In the genomic region with DNA sequence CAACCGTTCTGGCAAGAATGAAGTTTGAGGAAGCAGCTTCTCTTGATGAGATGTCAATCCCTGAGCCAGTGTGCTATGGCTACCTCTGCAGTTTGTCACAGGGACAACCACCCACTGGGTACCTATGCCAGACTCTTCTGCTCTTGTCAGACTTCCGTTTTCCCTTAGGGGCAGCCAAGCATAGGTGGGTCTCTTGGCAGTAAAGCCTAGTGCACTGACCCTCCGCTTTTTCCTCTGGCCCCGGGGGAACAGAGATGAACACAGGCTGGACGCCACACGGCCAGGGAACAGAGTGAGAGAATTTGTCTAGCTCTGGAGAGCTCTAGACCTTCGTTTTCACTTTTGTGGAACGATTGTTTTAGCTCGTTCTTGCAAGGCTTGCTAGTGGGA, we compare ENCODE assay signal across 8 mouse cellular contexts. TPM values are rescaled to one million over a fixed set of nuclear protein-coding genes. Genes with fewer than 3 reads are reported as not detected.
DNase-seq lines count a peak whose midpoint lies in the region; ATAC-seq lines count a peak whose summit lies in the region.

No protein-coding gene starts in this region.

- DNase-seq in kidney, adult 9 months = no peak
- DNase-seq in embryonic facial prominence, embryonic 14.5 days (ENCODE audit: low spot score) = no peak
- DNase-seq in hindbrain, embryonic 14.5 days (ENCODE audit: low spot score) = no peak
- no peak for DNase-seq in midbrain, embryonic 11.5 days (ENCODE audit: low spot score, missing footprints)
- no peak for DNase-seq in gastrocnemius, adult 8-10 months (ENCODE audit: low spot score in 2 of 2)
- no peak for DNase-seq in layer of hippocampus, adult 9-11 months
- no peak for DNase-seq in layer of hippocampus, postnatal 10 days (ENCODE audit: low spot score in 2 of 2)

- H3K4me2 ChIP-seq in kidney, embryonic 15.5 days = peak overlapping the region; percentile 61
- H3K4me2 ChIP-seq in embryonic facial prominence, embryonic 14.5 days (ENCODE audit: low read depth, low read length) = peak overlapping the region; percentile 56
- H3K4me2 ChIP-seq in hindbrain, embryonic 14.5 days (replicated peaks) = peak overlapping the region; percentile 57
- H3K4me2 ChIP-seq in midbrain, embryonic 11.5 days = peak overlapping the region; percentile 37; the same call in 1 of the 2 replicates

- no peaks in the 10 kb centered on the region for H3K27me3 ChIP-seq in kidney, embryonic 15.5 days
- no peaks in the 10 kb centered on the region for H3K27me3 ChIP-seq in embryonic facial prominence, embryonic 14.5 days (replicated peaks; ENCODE audit: control insufficient read depth, insufficient read depth, low read length)
- no peaks in the 10 kb centered on the region for H3K27me3 ChIP-seq in hindbrain, embryonic 14.5 days (ENCODE audit: control insufficient read depth, insufficient read depth, low read length)
- H3K27me3 ChIP-seq in midbrain, embryonic 11.5 days (ENCODE audit: control insufficient read depth, insufficient read depth, low read length) = no peaks in the 10 kb centered on the region

- no peak for ATAC-seq in kidney, embryonic 15.5 days (replicated peaks; ENCODE audit: low FRiP score)
- ATAC-seq in embryonic facial prominence, embryonic 14.5 days (ENCODE audit: low read depth) = no peak
- ATAC-seq in hindbrain, embryonic 14.5 days (ENCODE audit: low FRiP score) = no peak
- no peak for ATAC-seq in midbrain, embryonic 11.5 days (ENCODE audit: low FRiP score)

- H3K9ac ChIP-seq in kidney, embryonic 15.5 days = no peak overlapping the region
- H3K9ac ChIP-seq in embryonic facial prominence, embryonic 14.5 days (ENCODE audit: low read depth, low read length) = 0 out of 2 replicates have a peak overlapping the region, but pooled peaks have one; percentile 39
- H3K9ac ChIP-seq in hindbrain, embryonic 14.5 days = peak overlapping the region; percentile 44; the same call in 1 of the 2 replicates
- H3K9ac ChIP-seq in midbrain, embryonic 11.5 days (ENCODE audit: low read length) = no peak overlapping the region

- no peaks in the 10 kb centered on the region for H3K9me3 ChIP-seq in kidney, embryonic 15.5 days (replicated peaks)
- no peaks in the 10 kb centered on the region for H3K9me3 ChIP-seq in embryonic facial prominence, embryonic 14.5 days (ENCODE audit: control insufficient read depth, low read length)
- no peaks in the 10 kb centered on the region for H3K9me3 ChIP-seq in hindbrain, embryonic 14.5 days (ENCODE audit: control insufficient read depth, low read length)
- no peaks in the 10 kb centered on the region for H3K9me3 ChIP-seq in midbrain, embryonic 11.5 days (ENCODE audit: control insufficient read depth, low read length)

- WGBS in kidney, embryonic 15.5 days = 48% methylated on average over 9 of the region's 9 CpGs
- WGBS in embryonic facial prominence, embryonic 14.5 days = 55% methylated on average over 9 of the region's 9 CpGs
- WGBS in hindbrain, embryonic 14.5 days = 64% methylated on average over 9 of the region's 9 CpGs
- 65% methylated on average over 9 of the region's 9 CpGs for WGBS in midbrain, embryonic 11.5 days

- H3K27ac ChIP-seq in kidney, embryonic 15.5 days = peak overlapping the region; percentile 84
- H3K27ac ChIP-seq in embryonic facial prominence, embryonic 14.5 days (replicated peaks; ENCODE audit: low read depth, low read length) = no peak overlapping the region
- H3K27ac ChIP-seq in hindbrain, embryonic 14.5 days = no peak overlapping the region
- no peak overlapping the region; the same call in 1 of the 2 replicates for H3K27ac ChIP-seq in midbrain, embryonic 11.5 days (ENCODE audit: low read depth, low read length)

- H3K36me3 ChIP-seq in kidney, embryonic 15.5 days = no peaks in the 10 kb centered on the region
- no peaks in the 10 kb centered on the region for H3K36me3 ChIP-seq in embryonic facial prominence, embryonic 14.5 days (ENCODE audit: control insufficient read depth, insufficient read depth, low read length)
- no peaks in the 10 kb centered on the region for H3K36me3 ChIP-seq in hindbrain, embryonic 14.5 days (replicated peaks; ENCODE audit: control insufficient read depth, insufficient read depth)
- H3K36me3 ChIP-seq in midbrain, embryonic 11.5 days (ENCODE audit: control insufficient read depth, insufficient read depth, low read length) = no peaks in the 10 kb centered on the region

- H3K4me1 ChIP-seq in kidney, embryonic 15.5 days = peaks cover 53% of the 10 kb centered on the region
- H3K4me1 ChIP-seq in embryonic facial prominence, embryonic 14.5 days (ENCODE audit: control insufficient read depth, insufficient read depth, low read length) = peaks cover 46% of the 10 kb centered on the region
- H3K4me1 ChIP-seq in hindbrain, embryonic 14.5 days (replicated peaks; ENCODE audit: control insufficient read depth, insufficient read depth, low read length) = peaks cover 23% of the 10 kb centered on the region
- H3K4me1 ChIP-seq in midbrain, embryonic 11.5 days (ENCODE audit: control insufficient read depth, insufficient read depth, low read length) = peaks cover 36% of the 10 kb centered on the region

- H3K4me3 ChIP-seq in kidney, embryonic 15.5 days (replicated peaks) = peak overlapping the region; percentile 29; the same call in 1 of the 2 replicates
- peak overlapping the region; percentile 24 for H3K4me3 ChIP-seq in embryonic facial prominence, embryonic 14.5 days (ENCODE audit: low read depth, low read length)
- no peak overlapping the region; the same call in 1 of the 2 replicates for H3K4me3 ChIP-seq in hindbrain, embryonic 14.5 days (replicated peaks; ENCODE audit: low read length)
- H3K4me3 ChIP-seq in midbrain, embryonic 11.5 days (ENCODE audit: low read depth, low read length) = no peak overlapping the region

RNA-seq across cellular contexts. Expression of a gene that starts 2.4 kb away (rescaled TPM):
- 7.2 and 7.5 TPM in 2 replicates for polyA plus RNA-seq in kidney, embryonic 15.5 days (2015; fragmentation: Nextera tagmentation; extraction: Ambion mirVana)
- 10.1 and 11.5 TPM in 2 replicates for polyA plus RNA-seq in embryonic facial prominence, embryonic 14.5 days (2014; fragmentation: Nextera tagmentation; extraction: Ambion mirVana)
- 18.9 and 20.2 TPM in 2 replicates for polyA plus RNA-seq in hindbrain, embryonic 14.5 days (2014; fragmentation: Nextera tagmentation; extraction: Ambion mirVana)
- 16.7 and 20.3 TPM in 2 replicates for polyA plus RNA-seq in midbrain, embryonic 11.5 days (2014; fragmentation: Nextera tagmentation; extraction: Ambion mirVana)
- total RNA-seq in gastrocnemius, adult 8-10 months (2022) = 10 to 100 TPM; 19.3 to 23.2 (median 20.8) TPM
- total RNA-seq in layer of hippocampus, postnatal 10 days (2021) = 10 to 100 TPM; 52.2 to 52.9 TPM

Comparison
In these comparisons a context has a peak if more than half of its experiments do, and no peak if none do; other contexts are left out.
1. H3K4me3 ChIP-seq: peak in kidney, embryonic 15.5 days (single experiment) and embryonic facial prominence, embryonic 14.5 days (single experiment); none in hindbrain, embryonic 14.5 days (single experiment) and midbrain, embryonic 11.5 days (single experiment).
2. H3K9ac ChIP-seq: peak in embryonic facial prominence, embryonic 14.5 days (single experiment) and hindbrain, embryonic 14.5 days (single experiment); none in kidney, embryonic 15.5 days (single experiment) and midbrain, embryonic 11.5 days (single experiment).
3. Peak in every context shown above with its lines, with median percentiles within 50 percentile points of each other: H3K4me2 ChIP-seq.